Mouse (Mus musculus) intestine, embryonic 16.5 days (tissue): Measurements from ENCODE around the gene Snrnp70. TPM values are rescaled to one million over a fixed set of nuclear protein-coding genes. Genes with fewer than 3 reads are reported as not detected.

Source experiments
- ATAC-seq: fragments of 200-750 bp; cut with Nextera tagmentation; 2 replicates; pipeline ENCODE4 v1.8.0; 2017; ENCODE audit warnings: moderate TSS enrichment, moderate library complexity
- H3K27ac ChIP-seq: fragments of 300-500 bp; sonication (generic); 2 replicates; pipeline ENCODE4 v1.5.1; 2014; ENCODE audit warnings: mild to moderate bottlenecking, low read length
- H3K27me3 ChIP-seq: fragments of 300-500 bp; sonication (generic); replicated peaks from 2 replicates; pipeline ENCODE4 v1.6.1; 2014; ENCODE audit warnings: low read length, control low read depth, mixed read lengths; ENCODE audit not compliant: control insufficient read depth, insufficient read depth
- H3K36me3 ChIP-seq: fragments of 300-500 bp; sonication (generic); 2 replicates; pipeline ENCODE4 v1.6.1; 2014; ENCODE audit warnings: low read length, control low read depth; ENCODE audit not compliant: control insufficient read depth, insufficient read depth
- H3K4me1 ChIP-seq: fragments of 300-500 bp; sonication (generic); 2 replicates; pipeline ENCODE4 v1.6.1; 2014; ENCODE audit warnings: low read length, control low read depth, mixed read lengths; ENCODE audit not compliant: control insufficient read depth, insufficient read depth
- H3K4me2 ChIP-seq: fragments of 300-500 bp; sonication (generic); 2 replicates; pipeline ENCODE4 v1.6.1; 2014; ENCODE audit warnings: low read depth, low read length, control low read depth
- H3K4me3 ChIP-seq: fragments of 300-500 bp; sonication (generic); 2 replicates; pipeline ENCODE4 v1.5.1; 2014; ENCODE audit warnings: mild to moderate bottlenecking, low read length
- H3K9ac ChIP-seq: fragments of 300-500 bp; sonication (generic); 2 replicates; pipeline ENCODE4 v1.6.1; 2014; ENCODE audit warnings: low read depth, low read length
- H3K9me3 ChIP-seq: fragments of 300-500 bp; sonication (generic); 2 replicates; pipeline ENCODE4 v1.6.1; 2016; ENCODE audit warnings: low read length, control low read depth; ENCODE audit not compliant: control insufficient read depth
- WGBS: fragments of 180-500 bp; shearing (Covaris S2); extraction: QIAGEN DNeasy Blood & Tissue Kit; methylation state at CpG from one replicate; pipeline ENCODE4 v1.1.7; 2014; 5-methylcytosine and 5-hydroxymethylcytosine counted together
- polyA plus RNA-seq: library from polyadenylated mRNA; unstranded; fragments of >200 nt; fragmentation: Nextera tagmentation; extraction: Ambion mirVana; gene quantifications from 2 replicates; pipeline ENCODE4 v1.2.1, GENCODE M21; 2015

Snrnp70 gene
- polyA plus RNA-seq, 1 experiment from 2014 or later = 150 TPM

DNA sequence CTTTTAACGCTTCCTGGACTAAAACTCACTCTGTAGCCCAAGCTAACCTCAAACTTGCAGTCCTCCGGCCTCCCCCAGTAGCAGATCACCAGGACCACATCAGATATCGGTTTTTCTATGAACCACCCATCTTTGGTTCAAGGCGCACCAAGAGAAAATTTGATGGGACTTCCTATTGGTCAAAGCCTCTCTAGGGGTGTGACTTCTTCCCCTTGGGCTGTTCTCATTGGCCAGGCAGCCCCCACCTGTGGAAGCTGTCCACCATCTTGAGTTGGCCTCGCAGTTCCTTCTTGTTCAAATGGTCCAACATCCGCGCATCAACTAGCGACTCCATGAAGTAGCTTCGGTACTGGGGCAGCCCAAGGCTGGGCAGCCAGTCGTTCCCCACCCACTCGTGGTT is 53.5 kb downstream of the Snrnp70 start:
- Histone ChIP-seq H3K4me1 (peaks cover 39% of the 10 kb centered on the region), H3K27ac (no peak overlapping the region), H3K36me3 (no peaks in the 10 kb centered on the region), H3K27me3 (no peaks in the 10 kb centered on the region), H3K9me3 (no peaks in the 10 kb centered on the region), H3K9ac (no peak overlapping the region), H3K4me2 (no peak overlapping the region), H3K4me3 (no peak overlapping the region)
- WGBS = 89% methylated on average over 11 of the region's 11 CpGs
- no peak for ATAC-seq

GRCm38 (mm10) chr7:45341303-45341702 is 54.2 kb downstream of the Snrnp70 start:
- H3K9me3 ChIP-seq = no peaks in the 10 kb centered on the region
- no peaks in the 10 kb centered on the region for H3K27me3 ChIP-seq
- H3K9ac ChIP-seq = no peak overlapping the region
- no peaks in the 10 kb centered on the region for H3K36me3 ChIP-seq
- H3K27ac ChIP-seq = no peak overlapping the region; the same call in none of the 2 replicates
- peaks cover 39% of the 10 kb centered on the region for H3K4me1 ChIP-seq
- H3K4me2 ChIP-seq = peak overlapping the region; percentile 95
- ATAC-seq = peak; percentile 38
- H3K4me3 ChIP-seq = peak overlapping the region; percentile 64
- WGBS = 4% methylated on average over 8 of the region's 8 CpGs

- peak; percentile 29; the same call in 1 of the 2 replicates for ATAC-seq
- H3K9ac ChIP-seq = peak overlapping the region; percentile 75; the same call in 1 of the 2 replicates
- H3K4me3 ChIP-seq = peak overlapping the region; percentile 64
- H3K9me3 ChIP-seq = no peaks in the 10 kb centered on the region
- peak overlapping the region; percentile 95 for H3K4me2 ChIP-seq
- no peak overlapping the region; the same call in 1 of the 2 replicates for H3K27ac ChIP-seq
- H3K36me3 ChIP-seq = no peaks in the 10 kb centered on the region
- H3K27me3 ChIP-seq = no peaks in the 10 kb centered on the region
- 1% methylated on average over 11 of the region's 11 CpGs for WGBS
- H3K4me1 ChIP-seq = peaks cover 39% of the 10 kb centered on the region
Observed at GRCm38 (mm10) chr7:45340669-45341068, 54.9 kb downstream of the Snrnp70 start.

DNA sequence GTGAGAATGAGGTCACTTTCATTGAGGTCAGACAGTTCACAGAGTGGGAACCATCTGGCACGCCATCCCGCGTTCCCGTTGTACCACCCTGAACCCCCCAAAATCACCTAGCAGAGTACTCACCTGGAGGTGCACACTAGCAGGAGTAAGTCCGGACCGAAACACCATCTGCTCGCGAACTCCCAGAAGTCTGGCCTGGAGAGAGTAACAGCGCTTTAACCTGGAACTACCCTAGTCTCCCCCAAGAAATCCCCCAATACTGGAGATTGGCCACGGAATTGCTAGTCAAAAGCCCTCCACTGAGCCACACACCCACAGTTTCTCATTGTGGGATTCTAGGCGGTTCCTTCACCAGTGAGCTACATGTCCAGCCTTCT is 55.5 kb downstream of the Snrnp70 start:
- peak overlapping the region; percentile 75 for H3K9ac ChIP-seq
- peak overlapping the region; percentile 95 for H3K4me2 ChIP-seq
- no peaks in the 10 kb centered on the region for H3K9me3 ChIP-seq
- peak overlapping the region; percentile 52; the same call in 1 of the 2 replicates for H3K27ac ChIP-seq
- H3K4me1 ChIP-seq = peaks cover 41% of the 10 kb centered on the region
- no peak for ATAC-seq
- H3K36me3 ChIP-seq = no peaks in the 10 kb centered on the region
- 1% methylated on average over 11 of the region's 11 CpGs for WGBS
- peak overlapping the region; percentile 64 for H3K4me3 ChIP-seq
- no peaks in the 10 kb centered on the region for H3K27me3 ChIP-seq

- under 1% methylated on average over 36 of the region's 39 CpGs for WGBS
Observed at GRCm38 (mm10) chr7:45339410-45340065, 56.0 kb downstream of the Snrnp70 start.

DNA sequence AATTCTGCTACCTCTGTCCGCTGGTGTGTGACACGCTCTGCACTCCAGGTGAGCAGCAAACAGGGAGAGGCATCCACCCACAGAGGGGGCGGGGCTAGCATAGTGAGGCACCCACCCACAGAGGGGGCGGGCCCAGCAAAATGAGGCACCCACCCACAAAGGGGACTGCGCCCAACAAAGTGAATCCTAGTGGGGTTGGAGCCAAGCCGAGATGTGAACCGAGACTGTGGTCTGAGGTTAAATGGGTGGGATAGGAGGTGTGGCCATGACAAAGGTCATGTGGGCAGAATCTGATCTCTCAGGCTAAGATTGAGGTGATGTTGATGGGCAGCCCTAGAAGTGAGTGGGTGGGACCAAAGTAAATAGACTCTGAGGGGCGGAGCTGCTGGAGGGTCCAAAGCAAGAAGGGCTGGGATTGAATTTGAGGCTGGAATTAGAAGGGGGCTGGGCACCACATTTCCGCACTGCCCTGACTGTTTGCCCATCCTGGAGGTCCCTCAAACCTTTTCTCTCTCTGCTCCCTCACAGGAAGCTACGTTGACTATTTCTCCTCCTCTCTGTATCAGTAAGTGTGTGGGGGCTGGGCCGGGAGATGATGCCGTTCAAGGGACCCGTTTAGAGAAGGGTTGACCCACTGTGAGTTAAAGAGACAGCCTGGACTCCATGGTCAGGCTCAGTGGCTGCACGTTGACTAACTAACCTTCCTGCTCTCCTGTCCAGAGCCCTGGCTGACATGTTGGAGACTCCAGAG is 57.2 kb downstream of the Snrnp70 start:
- no peaks in the 10 kb centered on the region for H3K27me3 ChIP-seq
- H3K27ac ChIP-seq = peak overlapping the region; percentile 82
- H3K4me2 ChIP-seq = peak overlapping the region; percentile 95
- peak; percentile 25 for ATAC-seq
- no peaks in the 10 kb centered on the region for H3K36me3 ChIP-seq
- peak overlapping the region; percentile 75 for H3K9ac ChIP-seq
- no peaks in the 10 kb centered on the region for H3K9me3 ChIP-seq
- peaks cover 52% of the 10 kb centered on the region for H3K4me1 ChIP-seq
- H3K4me3 ChIP-seq = peak overlapping the region; percentile 64
- WGBS = 3% methylated on average over 14 of the region's 14 CpGs

More at GRCm38 (mm10) chr7:45339410-45340065, 56.0 kb downstream of the Snrnp70 start:
- H3K4me1 ChIP-seq = peaks cover 46% of the 10 kb centered on the region
- peak overlapping the region; percentile 95 for H3K4me2 ChIP-seq
- no peaks in the 10 kb centered on the region for H3K36me3 ChIP-seq
- no peaks in the 10 kb centered on the region for H3K9me3 ChIP-seq
- no peaks in the 10 kb centered on the region for H3K27me3 ChIP-seq
- peak overlapping the region; percentile 64 for H3K4me3 ChIP-seq
- peak; percentile 83 for ATAC-seq
- peak overlapping the region; percentile 75 for H3K9ac ChIP-seq
- peak overlapping the region; percentile 82 for H3K27ac ChIP-seq

GRCm38 (mm10) chr7:45337469-45337868 is 58.1 kb downstream of the Snrnp70 start:
- Histone ChIP-seq H3K4me2 (peak overlapping the region; percentile 95), H3K9me3 (no peaks in the 10 kb centered on the region), H3K4me3 (0 out of 2 replicates have a peak overlapping the region, but pooled peaks have one; percentile 3), H3K27me3 (no peaks in the 10 kb centered on the region), H3K4me1 (peaks cover 58% of the 10 kb centered on the region), H3K27ac (no peak overlapping the region), H3K36me3 (no peaks in the 10 kb centered on the region), H3K9ac (no peak overlapping the region)
- no peak for ATAC-seq
- WGBS = 23% methylated on average over 4 of the region's 4 CpGs

DNA sequence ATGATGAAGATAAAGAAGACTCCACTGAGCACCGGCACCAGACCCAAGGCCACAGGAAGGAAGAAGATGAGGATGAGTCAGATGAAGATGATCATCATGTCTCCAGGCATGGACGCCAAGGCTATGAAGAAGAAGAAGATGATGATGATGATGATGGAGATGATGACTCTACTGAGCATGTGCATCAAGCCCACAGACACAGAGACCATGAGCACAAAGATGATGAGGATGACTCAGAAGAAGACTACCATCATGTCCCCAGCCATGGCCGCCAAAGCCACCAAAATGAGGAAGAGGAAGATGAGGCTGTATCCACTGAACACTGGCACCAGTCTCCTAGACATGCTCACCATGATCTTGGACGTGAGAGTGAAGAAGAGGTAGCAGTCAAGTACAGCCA is 59.2 kb downstream of the Snrnp70 start:
- Histone ChIP-seq H3K4me1 (peaks cover 60% of the 10 kb centered on the region), H3K4me3 (no peak overlapping the region), H3K27ac (no peak overlapping the region), H3K27me3 (no peaks in the 10 kb centered on the region), H3K9me3 (no peaks in the 10 kb centered on the region), H3K4me2 (no peak overlapping the region), H3K36me3 (no peaks in the 10 kb centered on the region), H3K9ac (no peak overlapping the region)
- ATAC-seq = no peak
- WGBS = 86% methylated on average over 4 of the region's 4 CpGs

DNA sequence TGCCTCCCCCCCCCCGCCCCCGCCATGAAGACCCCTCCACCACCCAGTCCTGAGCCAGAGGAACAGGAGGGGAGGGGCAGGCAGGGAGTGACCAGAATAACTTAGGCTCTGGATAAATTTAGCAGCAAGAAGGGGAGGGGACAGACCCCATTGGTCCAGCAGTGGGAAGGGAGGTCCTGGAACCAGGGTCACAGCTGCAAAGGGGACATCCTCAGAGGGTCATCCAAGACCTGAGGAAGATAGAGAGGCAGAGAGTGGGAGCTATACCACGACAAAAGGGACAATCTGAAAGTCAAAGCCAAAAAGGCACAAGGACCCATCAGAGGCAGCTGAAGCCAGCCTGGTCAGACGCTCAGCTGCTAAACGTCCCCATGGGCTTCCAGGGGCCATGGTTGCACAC is 60.5 kb downstream of the Snrnp70 start, which contains the start of gene Hrc:
Gene Hrc (plus strand): TSS at position 235 of the 400 bp plus-strand sequence.
- H3K4me3 ChIP-seq = no peak within 1 kb of the TSS
- 31% methylated on average over 5 of the region's 5 CpGs for WGBS
- peak within 1 kb of the TSS; percentile 37; the same call in 1 of the 2 replicates for H3K27ac ChIP-seq
- H3K9ac ChIP-seq = peak within 1 kb of the TSS; percentile 30; the same call in 1 of the 2 replicates
- H3K27me3 ChIP-seq = no peaks in the 10 kb centered on the region
- no peaks in the 10 kb centered on the region for H3K36me3 ChIP-seq
- H3K4me1 ChIP-seq = peaks cover 48% of the 10 kb centered on the region
- H3K9me3 ChIP-seq = no peaks in the 10 kb centered on the region
- peak within 1 kb of the TSS; percentile 87 for H3K4me2 ChIP-seq
- ATAC-seq = no peak
